Mouse (Mus musculus) embryonic facial prominence, embryonic 12.5 days (tissue): ENCODE measurements around the gene Kcnj8. TPM values are rescaled to one million over a fixed set of nuclear protein-coding genes. Genes with fewer than 3 reads are reported as not detected.
A peak's percentile ranks its signal among the peaks of the same experiment; 100 is the strongest.

Source experiments
- ATAC-seq: fragments of 200-750 bp; cut with Nextera tagmentation; 2 replicates; pipeline ENCODE4 v1.8.0; 2017; ENCODE audit not compliant: insufficient number of reproducible peaks, insufficient read depth, low FRiP score, low TSS enrichment
- H3K27ac ChIP-seq: fragments of 300-500 bp; sonication (generic); 2 replicates; pipeline ENCODE4 v1.5.1; 2016; ENCODE audit warnings: mild to moderate bottlenecking
- H3K27me3 ChIP-seq: fragments of 300-500 bp; sonication (generic); 2 replicates; pipeline ENCODE4 v1.6.1; 2016; ENCODE audit warnings: mild to moderate bottlenecking, moderate library complexity
- H3K36me3 ChIP-seq: fragments of 300-500 bp; sonication (generic); 2 replicates; pipeline ENCODE4 v1.6.1; 2016; ENCODE audit warnings: mild to moderate bottlenecking
- H3K4me1 ChIP-seq: fragments of 300-500 bp; sonication (generic); 2 replicates; pipeline ENCODE4 v1.6.1; 2016
- H3K4me2 ChIP-seq: fragments of 300-500 bp; sonication (generic); replicated peaks from 2 replicates; pipeline ENCODE4 v1.6.1; 2016; ENCODE audit warnings: mild to moderate bottlenecking, moderate library complexity
- H3K4me3 ChIP-seq: fragments of 300-500 bp; sonication (generic); 2 replicates; pipeline ENCODE4 v1.5.1; 2016; ENCODE audit warnings: mild to moderate bottlenecking
- H3K9ac ChIP-seq: fragments of 300-500 bp; sonication (generic); 2 replicates; pipeline ENCODE4 v1.6.1; 2016; ENCODE audit warnings: mild to moderate bottlenecking, moderate library complexity
- H3K9me3 ChIP-seq: fragments of 300-500 bp; sonication (generic); 2 replicates; pipeline ENCODE4 v1.6.1; 2016; ENCODE audit warnings: mild to moderate bottlenecking, moderate library complexity
- WGBS: fragments of 180-500 bp; shearing (Covaris S2); methylation state at CpG from one replicate; pipeline ENCODE4 v1.1.7; 2016; 5-methylcytosine and 5-hydroxymethylcytosine counted together
- polyA plus RNA-seq: library from polyadenylated mRNA; unstranded; fragments of >200 nt; fragmentation: Nextera tagmentation; extraction: Ambion mirVana; gene quantifications from 2 replicates; pipeline ENCODE4 v1.2.1, GENCODE M21; 2016

Kcnj8 gene
- polyA plus RNA-seq, 1 experiment from 2014 or later: 3.9 TPM

DNA sequence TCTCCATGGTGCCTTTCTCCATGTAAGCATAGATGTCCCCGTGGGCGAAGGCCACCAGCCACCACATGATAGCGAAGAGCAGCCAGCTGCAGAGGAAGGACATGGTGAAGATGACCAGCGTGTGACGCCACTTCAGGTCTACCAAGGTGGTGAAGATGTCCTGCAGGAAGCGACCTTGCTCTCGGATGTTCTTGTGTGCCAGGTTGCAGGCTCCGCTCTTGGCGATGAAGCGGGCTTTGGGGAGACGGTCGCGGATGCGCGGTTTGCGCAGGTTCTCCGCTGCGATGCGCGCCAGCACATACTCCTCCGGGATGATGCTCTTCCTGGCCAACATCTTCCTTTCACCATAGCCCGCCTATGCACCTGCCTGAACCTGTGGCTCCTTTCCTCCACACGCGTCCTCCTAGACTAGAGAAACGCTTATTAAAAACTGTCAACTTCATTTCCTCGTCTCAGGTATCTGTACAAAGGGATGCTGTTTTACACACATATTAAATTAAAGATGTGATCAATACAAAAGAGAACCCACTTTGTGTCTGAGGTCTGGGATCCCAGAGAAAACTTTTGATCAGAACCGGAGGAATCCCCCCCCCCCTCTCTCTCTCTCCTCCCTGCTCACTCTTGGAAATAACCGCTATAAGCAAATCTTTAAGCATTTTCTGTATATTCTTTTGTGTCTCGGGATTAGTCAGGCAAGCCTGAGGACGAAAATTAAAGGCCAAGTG, 1.2 kb downstream of the Kcnj8 start:
- Histone ChIP-seq H3K4me1 (no peaks in the 10 kb centered on the region; the same call in 1 of the 2 replicates), H3K9me3 (no peaks in the 10 kb centered on the region), H3K27me3 (peaks cover 38% of the 10 kb centered on the region), H3K9ac (no peak overlapping the region), H3K4me2 (peak overlapping the region; percentile 95; the same call in 1 of the 2 replicates), H3K4me3 (peak overlapping the region; percentile 16), H3K27ac (no peak overlapping the region), H3K36me3 (no peaks in the 10 kb centered on the region)
- 7% methylated on average over 30 of the region's 30 CpGs for WGBS
- no peak for ATAC-seq

DNA sequence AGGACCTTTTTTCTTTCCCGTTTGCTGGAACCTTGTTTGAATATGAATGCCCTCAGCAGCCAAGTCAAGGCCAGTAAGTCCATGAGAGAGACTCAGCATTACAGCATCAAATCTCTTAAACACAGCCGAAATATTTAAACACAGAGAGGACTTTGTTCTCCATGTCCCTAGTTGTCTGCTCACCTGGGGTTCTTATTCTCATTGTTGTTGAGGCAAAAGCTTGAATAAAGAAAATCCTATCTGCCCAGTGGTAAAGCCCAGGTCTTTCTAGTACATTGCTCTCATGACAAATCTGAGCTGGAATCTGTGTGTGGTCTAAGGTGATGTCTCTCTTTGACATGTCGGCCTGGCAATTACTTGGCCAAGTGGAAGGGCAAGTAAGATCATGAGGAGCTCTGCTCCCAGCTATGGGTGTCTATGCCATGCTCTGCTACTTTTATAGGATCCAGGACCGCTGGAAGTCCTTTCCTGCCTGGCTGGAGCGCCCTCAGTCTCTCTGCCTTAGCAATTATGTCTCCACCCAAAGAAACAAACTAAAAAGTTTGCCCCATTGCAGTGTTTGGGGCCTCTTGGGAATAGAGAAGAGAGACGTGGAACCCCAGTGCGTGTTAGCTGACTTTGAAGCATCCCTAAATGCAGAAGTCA, 2.6 kb downstream of the Kcnj8 start:
- Histone ChIP-seq H3K27ac (no peak overlapping the region), H3K4me2 (no peak overlapping the region), H3K27me3 (peaks cover 38% of the 10 kb centered on the region), H3K4me3 (no peak overlapping the region), H3K9ac (no peak overlapping the region), H3K36me3 (no peaks in the 10 kb centered on the region), H3K9me3 (no peaks in the 10 kb centered on the region), H3K4me1 (no peaks in the 10 kb centered on the region; the same call in 1 of the 2 replicates)
- WGBS: 41% methylated on average over 7 of the region's 7 CpGs
- no peak for ATAC-seq

DNA sequence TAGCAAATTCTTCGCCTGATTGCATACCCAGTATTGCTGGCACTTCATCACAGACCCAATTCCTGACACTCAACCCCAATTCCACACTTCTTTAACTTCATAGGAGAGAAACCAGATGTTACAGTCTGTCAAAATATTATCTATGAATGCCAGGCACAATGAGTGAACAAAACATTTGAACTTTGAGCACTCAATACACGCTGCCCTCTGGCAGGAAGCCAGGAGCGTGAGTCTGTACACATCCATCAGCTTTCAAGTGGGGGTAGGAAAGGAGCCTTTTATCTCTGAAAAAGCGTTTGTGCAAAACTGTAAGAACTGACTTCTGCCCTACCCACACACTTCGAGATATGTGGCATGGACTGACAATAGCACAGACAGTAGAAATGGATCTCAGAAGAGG, 4.0 kb downstream of the Kcnj8 start:
- Histone ChIP-seq H3K36me3 (no peaks in the 10 kb centered on the region), H3K4me1 (no peaks in the 10 kb centered on the region; the same call in 1 of the 2 replicates), H3K4me2 (no peak overlapping the region), H3K27ac (no peak overlapping the region), H3K9ac (no peak overlapping the region), H3K4me3 (no peak overlapping the region), H3K9me3 (no peaks in the 10 kb centered on the region), H3K27me3 (peaks cover 32% of the 10 kb centered on the region)
- 53% methylated on average over 5 of the region's 5 CpGs for WGBS
- ATAC-seq: no peak

DNA sequence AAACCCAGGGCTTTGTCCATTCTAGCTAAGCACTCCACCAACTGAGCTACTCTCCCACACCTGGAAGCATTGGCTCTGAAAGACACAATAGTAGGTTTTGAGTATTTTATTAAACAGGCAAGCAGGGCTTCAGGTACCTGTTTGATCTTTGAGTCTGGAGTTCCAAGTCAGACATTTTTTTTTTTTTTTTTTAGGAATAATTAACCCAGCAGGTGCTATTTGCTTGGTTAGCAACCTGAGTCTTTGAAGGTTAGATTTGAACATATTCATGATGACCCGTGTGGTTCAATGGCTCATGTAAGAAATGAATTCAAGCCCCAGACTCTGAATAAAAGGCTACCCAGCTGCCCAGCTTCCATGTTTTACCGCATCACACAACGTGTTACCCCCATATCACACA, 6.7 kb downstream of the Kcnj8 start:
- H3K27me3 ChIP-seq: peaks cover 17% of the 10 kb centered on the region
- no peak overlapping the region for H3K27ac ChIP-seq
- no peaks in the 10 kb centered on the region for H3K9me3 ChIP-seq
- H3K4me2 ChIP-seq: no peak overlapping the region
- H3K36me3 ChIP-seq: no peaks in the 10 kb centered on the region
- ATAC-seq: no peak
- no peak overlapping the region for H3K4me3 ChIP-seq
- no peaks in the 10 kb centered on the region for H3K4me1 ChIP-seq
- no peak overlapping the region for H3K9ac ChIP-seq
- WGBS: 91% methylated on average over 3 of the region's 3 CpGs

DNA sequence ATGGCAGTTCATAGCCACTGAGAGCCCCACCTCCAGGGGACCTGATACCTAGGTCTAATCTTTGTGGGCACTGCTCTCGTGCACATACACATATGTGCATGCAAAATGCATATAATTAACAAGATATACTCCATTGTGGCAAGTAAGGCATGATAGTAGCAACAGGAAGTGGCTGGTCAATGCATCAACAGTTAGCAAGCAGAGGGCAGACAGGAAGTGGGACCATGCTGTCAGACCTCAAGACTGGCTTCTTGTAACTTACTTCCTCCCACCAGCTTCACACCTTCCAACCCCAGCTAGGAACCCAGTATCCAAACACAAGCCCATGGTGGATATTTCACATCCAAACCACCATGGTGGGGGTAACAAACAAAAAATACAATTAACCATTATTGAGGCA, 10.3 kb downstream of the Kcnj8 start:
- Histone ChIP-seq H3K36me3 (no peaks in the 10 kb centered on the region), H3K4me2 (no peak overlapping the region), H3K9me3 (no peaks in the 10 kb centered on the region), H3K9ac (no peak overlapping the region), H3K4me1 (no peaks in the 10 kb centered on the region), H3K27me3 (no peaks in the 10 kb centered on the region), H3K27ac (no peak overlapping the region), H3K4me3 (no peak overlapping the region)
- ATAC-seq: no peak
- WGBS: 84% methylated on average over 1 of the region's 1 CpGs

DNA sequence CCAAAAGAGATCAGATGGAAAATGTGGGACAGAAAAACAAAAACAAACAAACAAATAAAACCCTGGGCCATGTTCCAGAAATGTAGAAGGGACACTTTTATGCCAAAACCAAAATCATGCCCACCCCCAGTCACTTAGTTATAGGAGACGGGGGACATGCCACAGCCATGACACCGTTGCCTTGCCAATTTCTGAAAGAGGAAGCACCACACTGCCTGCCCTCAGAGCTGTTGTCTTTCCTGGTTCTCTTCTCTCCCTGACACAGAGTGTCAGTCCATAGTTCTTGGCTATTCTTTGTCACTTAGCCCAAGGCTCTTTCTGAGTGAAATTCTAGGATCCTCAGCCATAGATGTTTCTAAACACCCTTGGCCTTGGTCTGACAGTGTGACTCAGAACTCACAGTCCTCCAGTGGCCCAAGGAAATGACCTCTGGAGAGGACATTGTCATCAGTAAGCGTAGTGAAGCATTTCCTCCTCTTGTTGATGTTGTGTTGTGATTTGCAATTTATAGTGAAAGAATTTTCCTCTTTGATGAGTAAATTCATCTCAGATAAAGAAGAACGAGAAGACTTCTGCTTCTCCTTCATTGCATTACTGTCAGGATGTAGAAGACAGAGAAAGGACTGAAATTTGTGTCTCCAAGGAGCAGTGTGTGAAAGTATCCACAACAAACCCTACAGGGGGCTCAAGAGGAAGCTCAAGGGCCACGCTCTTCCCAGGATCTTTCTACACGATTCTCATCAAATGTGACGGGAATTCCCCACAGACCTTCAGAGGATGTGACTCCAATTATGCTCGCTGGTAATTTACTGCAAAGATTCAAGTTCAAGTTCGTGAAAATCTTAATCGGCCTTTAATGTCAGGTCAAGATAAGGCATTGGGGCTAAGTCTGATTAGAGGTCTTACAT, 12.4 kb downstream of the Kcnj8 start:
- WGBS: 76% methylated on average over 10 of the region's 10 CpGs
- no peak overlapping the region for H3K9ac ChIP-seq
- H3K4me2 ChIP-seq: no peak overlapping the region
- H3K36me3 ChIP-seq: no peaks in the 10 kb centered on the region
- no peaks in the 10 kb centered on the region for H3K9me3 ChIP-seq
- ATAC-seq: no peak
- H3K4me1 ChIP-seq: no peaks in the 10 kb centered on the region
- H3K27ac ChIP-seq: no peak overlapping the region
- no peaks in the 10 kb centered on the region for H3K27me3 ChIP-seq
- H3K4me3 ChIP-seq: no peak overlapping the region

DNA sequence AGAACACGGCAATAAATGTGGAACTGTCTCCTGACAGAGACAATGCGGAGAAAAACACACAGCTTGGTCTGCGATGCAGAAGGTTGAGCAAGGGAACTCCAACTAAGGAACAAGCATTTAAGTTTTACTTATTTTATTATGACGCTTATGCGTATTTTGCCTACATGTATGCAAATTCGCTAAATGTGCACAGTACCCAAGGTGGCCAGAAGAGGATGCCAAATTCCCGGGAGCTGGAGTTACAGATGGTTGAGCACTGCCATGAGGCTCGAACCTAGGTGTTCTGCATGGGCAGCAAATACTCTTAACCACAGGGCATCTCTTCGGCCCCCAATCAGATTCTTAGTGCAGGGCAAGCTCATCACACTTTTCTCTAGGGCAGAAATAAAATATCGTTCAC, 13.3 kb downstream of the Kcnj8 start:
- Histone ChIP-seq H3K4me3 (no peak overlapping the region), H3K9me3 (no peaks in the 10 kb centered on the region), H3K27me3 (no peaks in the 10 kb centered on the region), H3K27ac (no peak overlapping the region), H3K4me1 (no peaks in the 10 kb centered on the region), H3K4me2 (no peak overlapping the region), H3K36me3 (no peaks in the 10 kb centered on the region), H3K9ac (no peak overlapping the region)
- 83% methylated on average over 10 of the region's 10 CpGs for WGBS
- ATAC-seq: no peak

DNA sequence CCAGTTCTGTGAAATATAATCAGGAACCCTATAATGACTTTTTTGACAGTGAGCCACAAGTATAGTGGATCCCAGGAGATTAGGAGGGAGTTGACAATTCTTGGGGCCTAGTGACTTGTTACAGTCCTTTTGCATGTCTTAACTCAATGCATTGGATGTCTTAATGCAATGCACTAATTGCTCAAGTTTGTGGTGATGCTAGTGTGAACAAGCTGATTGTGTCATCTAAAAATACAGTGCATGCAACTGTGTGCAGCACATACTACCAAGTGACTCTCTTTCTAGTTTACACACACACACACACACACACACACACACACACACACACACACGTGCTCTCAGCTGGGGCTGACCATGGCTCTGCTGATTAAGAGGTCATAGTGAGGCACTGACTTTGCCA, 15.4 kb downstream of the Kcnj8 start:
- WGBS: 43% methylated on average over 1 of the region's 1 CpGs
- no peak overlapping the region for H3K27ac ChIP-seq
- no peaks in the 10 kb centered on the region for H3K9me3 ChIP-seq
- no peaks in the 10 kb centered on the region for H3K4me1 ChIP-seq
- H3K9ac ChIP-seq: no peak overlapping the region
- H3K27me3 ChIP-seq: no peaks in the 10 kb centered on the region
- no peak overlapping the region for H3K4me2 ChIP-seq
- ATAC-seq: no peak
- H3K4me3 ChIP-seq: no peak overlapping the region
- no peaks in the 10 kb centered on the region for H3K36me3 ChIP-seq

DNA sequence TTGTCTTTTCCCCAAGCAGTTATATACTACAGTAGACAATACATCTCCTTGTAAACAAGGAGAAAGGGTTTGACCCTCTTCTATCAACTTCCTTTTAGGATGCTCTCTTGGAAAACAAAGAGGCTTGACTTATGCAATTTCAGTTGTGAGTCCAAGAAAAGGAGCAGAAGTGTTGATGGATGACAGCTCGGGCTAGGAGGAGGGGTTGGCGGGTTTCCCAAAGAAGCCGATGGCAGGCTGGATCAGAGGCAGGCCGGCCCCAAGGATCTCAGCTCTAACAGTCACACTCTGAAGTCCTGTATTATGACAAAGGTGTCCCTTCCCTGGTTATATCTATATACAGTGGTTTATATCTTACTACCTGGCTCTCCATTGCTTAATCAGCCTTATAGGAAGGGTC, 19.9 kb downstream of the Kcnj8 start:
- Histone ChIP-seq H3K27ac (no peak overlapping the region), H3K4me2 (no peak overlapping the region), H3K9me3 (no peaks in the 10 kb centered on the region), H3K36me3 (no peaks in the 10 kb centered on the region), H3K4me3 (no peak overlapping the region), H3K4me1 (no peaks in the 10 kb centered on the region), H3K9ac (no peak overlapping the region), H3K27me3 (no peaks in the 10 kb centered on the region)
- no peak for ATAC-seq
- 74% methylated on average over 4 of the region's 4 CpGs for WGBS

DNA sequence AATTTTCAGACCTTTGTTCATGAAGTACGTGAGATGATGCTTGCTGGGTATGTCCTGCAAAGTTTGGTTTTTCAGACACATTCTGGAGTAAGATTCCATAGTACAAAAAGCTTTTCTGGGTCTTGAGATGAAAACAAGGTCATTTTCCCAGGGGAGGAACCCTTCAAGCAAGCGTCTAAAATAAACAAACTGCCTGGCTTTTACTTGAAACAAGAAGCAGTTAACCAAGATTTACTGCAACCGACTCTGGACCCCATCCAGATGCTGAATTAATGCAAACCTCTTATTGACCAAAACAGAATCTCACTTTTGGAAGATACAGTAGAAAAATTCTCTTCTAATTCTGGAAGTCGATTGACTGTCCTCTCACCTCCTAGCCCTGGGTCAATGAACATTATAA, 20.5 kb downstream of the Kcnj8 start:
- no peak for ATAC-seq
- H3K4me1 ChIP-seq: no peaks in the 10 kb centered on the region
- 53% methylated on average over 4 of the region's 4 CpGs for WGBS
- no peaks in the 10 kb centered on the region for H3K9me3 ChIP-seq
- H3K9ac ChIP-seq: no peak overlapping the region
- no peak overlapping the region for H3K4me3 ChIP-seq
- H3K36me3 ChIP-seq: no peaks in the 10 kb centered on the region
- H3K27ac ChIP-seq: no peak overlapping the region
- no peak overlapping the region for H3K4me2 ChIP-seq
- H3K27me3 ChIP-seq: no peaks in the 10 kb centered on the region

DNA sequence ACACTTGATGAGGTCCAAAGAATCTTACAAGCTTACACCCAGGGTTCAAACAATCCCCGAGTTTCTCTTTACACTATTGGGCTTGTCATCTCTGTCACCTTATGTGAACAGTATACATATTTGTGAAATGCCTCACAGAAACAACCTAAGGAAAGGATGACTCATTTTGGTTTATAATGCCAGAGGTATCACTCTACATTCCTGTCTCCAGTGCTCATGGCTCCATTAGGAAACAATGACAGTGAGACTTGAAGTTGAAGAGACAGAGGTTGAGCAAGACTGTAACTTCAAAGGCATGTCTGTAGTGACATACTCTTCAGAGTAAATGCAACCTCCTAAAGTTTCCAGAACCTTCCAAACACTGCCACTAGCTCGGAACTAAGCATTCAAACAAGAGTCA, 23.0 kb downstream of the Kcnj8 start:
- Histone ChIP-seq H3K9me3 (no peaks in the 10 kb centered on the region), H3K4me2 (no peak overlapping the region), H3K4me3 (no peak overlapping the region), H3K9ac (no peak overlapping the region), H3K27me3 (no peaks in the 10 kb centered on the region), H3K4me1 (peaks cover 4% of the 10 kb centered on the region; the same call in 1 of the 2 replicates), H3K36me3 (no peaks in the 10 kb centered on the region), H3K27ac (no peak overlapping the region)
- no peak for ATAC-seq
- WGBS: 82% methylated on average over 2 of the region's 2 CpGs
